ENCODE assay signal across 21 mouse cellular contexts in genomic region chr3:142332716-142333115, GRCm38 (mm10).
DNase-seq lines count a peak whose midpoint lies in the region; ATAC-seq and TF ChIP-seq lines count a peak whose summit lies in the region.
"Had no signal": no experiment of that assay in that cellular context is flagged by ENCODE, and none has a peak within 500 bp of the region (broad histone marks: within the 10 kb centered on the region; RNA-seq: fewer than 3 reads in every experiment).

No protein-coding gene starts in this region.

- H3K27ac ChIP-seq in heart, embryonic 14.5 days (replicated peaks in 1 of 2; ENCODE audit: control insufficient read depth in 1 of 2, insufficient read depth in 1 of 2, low read depth in 2 of 2, low read length in 2 of 2) = no peak overlapping the region
- H3K27ac ChIP-seq in liver, embryonic 14.5 days = no peak overlapping the region
- H3K27ac ChIP-seq: forebrain, embryonic 15.5 days; gastrocnemius, adult 2 months; hindbrain, embryonic 14.5 days; limb, embryonic 10.5 days; stomach, embryonic 15.5 days had no signal

- H3K4me2 ChIP-seq in heart, embryonic 14.5 days (ENCODE audit: low read length) = peak overlapping the region; percentile 6; the same call in 1 of the 2 replicates
- H3K4me2 ChIP-seq in liver, embryonic 14.5 days (ENCODE audit: low read depth) = no peak overlapping the region
- H3K4me2 ChIP-seq: forebrain, embryonic 15.5 days; heart, embryonic 11.5 days; hindbrain, embryonic 14.5 days; stomach, embryonic 15.5 days had no signal

- intact Hi-C loops in heart, postnatal 10 days (cut with DNase I) = no loop called here

- H3K9me3 ChIP-seq in heart, embryonic 14.5 days (ENCODE audit: control insufficient read depth, low read length) = no peaks in the 10 kb centered on the region
- no peaks in the 10 kb centered on the region for H3K9me3 ChIP-seq in liver, embryonic 14.5 days (ENCODE audit: control insufficient read depth, low read length)
- H3K9me3 ChIP-seq: forebrain, embryonic 15.5 days; limb, embryonic 10.5 days; stomach, embryonic 15.5 days had no signal

- DNase-seq in heart, postnatal 10 days = no peak
- DNase-seq in 3134 (ENCODE audit: extremely low read depth, insufficient read length, low spot score) = peak; percentile 49
- peak; percentile 21 for DNase-seq in c-Kit-positive CD71-positive TER-119-negative erythroid progenitor cells, embryonic 14.5 days (ENCODE audit: low read depth)
- DNase-seq in liver, embryonic 14.5 days (ENCODE audit: low read depth in 3 of 3, low spot score in 3 of 3) = no peak
- no peak for DNase-seq in gastrocnemius, postnatal 4 days (ENCODE audit: low spot score in 2 of 2)
- no peak for DNase-seq in thymus, adult 18-20 months
- DNase-seq in T-cell, adult 2 months (ENCODE audit: low spot score) = no peak
- DNase-seq: adrenal gland, postnatal 25 days; cerebellum, postnatal 10 days; gastrocnemius, adult 2 months; kidney, adult 2 months; kidney, postnatal 25 days; lung, adult 18-20 months; retina, postnatal 1 day; thymus, postnatal 14 days had no signal

- H3K36me3 ChIP-seq in heart, embryonic 14.5 days (ENCODE audit: control insufficient read depth, insufficient read depth, low read length) = peaks cover 3% of the 10 kb centered on the region
- no peaks in the 10 kb centered on the region for H3K36me3 ChIP-seq in liver, embryonic 14.5 days (replicated peaks; ENCODE audit: control insufficient read depth, insufficient read depth, low read depth)
- H3K36me3 ChIP-seq: forebrain, embryonic 15.5 days; limb, embryonic 10.5 days; stomach, embryonic 15.5 days had no signal

- peaks cover 2 to 30% of the 10 kb centered on the region in 2 experiments; a peak in 3 of 4 replicates for H3K4me1 ChIP-seq in heart, embryonic 14.5 days (ENCODE audit: control insufficient read depth in 2 of 2, insufficient read depth in 2 of 2, low read length in 2 of 2)
- H3K4me1 ChIP-seq in liver, embryonic 14.5 days (replicated peaks; ENCODE audit: control insufficient read depth in 2 of 2, insufficient read depth in 2 of 2, low read length in 1 of 2) = peaks cover 6 to 10% of the 10 kb centered on the region in 2 experiments; a peak in 3 of 4 replicates
- H3K4me1 ChIP-seq: forebrain, embryonic 15.5 days; stomach, embryonic 15.5 days had no signal

- H3K27me3 ChIP-seq in heart, embryonic 14.5 days (ENCODE audit: control insufficient read depth, insufficient read depth, low read length) = no peaks in the 10 kb centered on the region
- no peaks in the 10 kb centered on the region for H3K27me3 ChIP-seq in liver, embryonic 14.5 days (ENCODE audit: control insufficient read depth, insufficient read depth, low read length)
- H3K27me3 ChIP-seq: forebrain, embryonic 15.5 days; stomach, embryonic 15.5 days had no signal

- TF ChIP-seq CTCF in liver, embryonic 14.5 days (IDR thresholded peaks at IDR 0.05; ENCODE audit: low read depth) = no peak

- WGBS in heart, embryonic 14.5 days = 24% methylated on average over 4 of the region's 4 CpGs
- 9% methylated on average over 4 of the region's 4 CpGs for WGBS in liver, embryonic 14.5 days (ENCODE audit: insufficient replicate concordance)

- ATAC-seq in heart, embryonic 14.5 days (ENCODE audit: insufficient number of reproducible peaks, insufficient read depth, low FRiP score, low read depth) = no peak
- ATAC-seq in liver, embryonic 14.5 days (ENCODE audit: insufficient read depth) = peak; percentile 52; the same call in 1 of the 2 replicates

- TF ChIP-seq EP300 in liver, embryonic 14.5 days (IDR thresholded peaks at IDR 0.05; ENCODE audit: low read depth) = peak; percentile 57; the same call in 1 of the 2 replicates

- no peak overlapping the region for H3K9ac ChIP-seq in heart, embryonic 14.5 days (ENCODE audit: low read length)
- H3K9ac ChIP-seq in liver, embryonic 14.5 days (replicated peaks) = no peak overlapping the region
- H3K9ac ChIP-seq: forebrain, embryonic 15.5 days; hindbrain, embryonic 14.5 days; stomach, embryonic 15.5 days had no signal

- no peak overlapping the region for H3K4me3 ChIP-seq in heart, embryonic 14.5 days (ENCODE audit: control insufficient read depth in 1 of 2, insufficient read depth in 1 of 2, low read depth in 1 of 2, low read length in 2 of 2)
- H3K4me3 ChIP-seq in liver, embryonic 14.5 days (ENCODE audit: insufficient read depth in 1 of 2, low read depth in 2 of 2, low read length in 2 of 2) = no peak overlapping the region
- H3K4me3 ChIP-seq: forebrain, embryonic 15.5 days; gastrocnemius, adult 2 months; limb, embryonic 10.5 days; stomach, embryonic 15.5 days had no signal

Comparison
In these comparisons a context has a peak if more than half of its experiments do, and no peak if none do; other contexts are left out.
1. DNase-seq: peak in 3134 (single experiment) and c-Kit-positive CD71-positive TER-119-negative erythroid progenitor cells, embryonic 14.5 days (single experiment); none in heart, postnatal 10 days (0 of 2), liver, embryonic 14.5 days (0 of 3), gastrocnemius, postnatal 4 days (0 of 2), thymus, adult 18-20 months (0 of 2) and T-cell, adult 2 months (single experiment).